Mouse (Mus musculus): ENCODE measurements around the gene Azgp1. TPM values are rescaled to one million over a fixed set of nuclear protein-coding genes. Genes with fewer than 3 reads are reported as not detected.
"Not testable (repeated sequence)": the region's sequence is repeated elsewhere in the genome, so short reads cannot be mapped to it uniquely, and the experiment has no call there.

Gene Azgp1
- polyA plus RNA-seq, 1 experiment from 2014 or later: not detected

- Histone ChIP-seq H3K9me3 (ENCODE audit: control insufficient read depth, low read length) (no peaks in the 10 kb centered on the region), H3K9ac (ENCODE audit: low read length) (no peak overlapping the region), H3K4me1 (ENCODE audit: control insufficient read depth in 2 of 2, insufficient read depth in 2 of 2, low read length in 2 of 2) (no peaks in the 10 kb centered on the region), H3K36me3 (ENCODE audit: control insufficient read depth, insufficient read depth, low read length) (no peaks in the 10 kb centered on the region), H3K27ac (replicated peaks in 1 of 2; ENCODE audit: control insufficient read depth in 1 of 2, insufficient read depth in 1 of 2, low read depth in 2 of 2, low read length in 2 of 2) (no peak overlapping the region), H3K4me3 (ENCODE audit: control insufficient read depth in 1 of 2, insufficient read depth in 1 of 2, low read depth in 1 of 2, low read length in 2 of 2) (no peak overlapping the region), H3K4me2 (ENCODE audit: low read length) (no peak overlapping the region), H3K27me3 (ENCODE audit: control insufficient read depth, insufficient read depth, low read length) (0 out of 2 replicates have a peak, but pooled peaks cover 7% of the 10 kb centered on the region)
- no peak for ATAC-seq (ENCODE audit: insufficient number of reproducible peaks, insufficient read depth, low FRiP score, low read depth)
- 46% methylated on average over 2 of the region's 2 CpGs for WGBS
Observed at GRCm38 (mm10) chr5:137979081-137979480, 2.2 kb upstream of the Azgp1 start.

GRCm38 (mm10) chr5:137986351-137986750 lies 5.0 kb downstream of the Azgp1 start:
- 85% methylated on average over 1 of the region's 1 CpGs for WGBS

GRCm38 (mm10) chr5:138009437-138009836 lies 28.1 kb downstream of the Azgp1 start:
- 85% methylated on average over 5 of the region's 5 CpGs for WGBS
- ATAC-seq (ENCODE audit: insufficient number of reproducible peaks, insufficient read depth, low FRiP score, low read depth): no peak
- Histone ChIP-seq H3K27ac (replicated peaks in 1 of 2; ENCODE audit: control insufficient read depth in 1 of 2, insufficient read depth in 1 of 2, low read depth in 2 of 2, low read length in 2 of 2) (no peak overlapping the region), H3K9ac (ENCODE audit: low read length) (no peak overlapping the region), H3K36me3 (ENCODE audit: control insufficient read depth, insufficient read depth, low read length) (no peaks in the 10 kb centered on the region), H3K9me3 (ENCODE audit: control insufficient read depth, low read length) (no peaks in the 10 kb centered on the region), H3K4me3 (ENCODE audit: control insufficient read depth in 1 of 2, insufficient read depth in 1 of 2, low read depth in 1 of 2, low read length in 2 of 2) (no peak overlapping the region), H3K4me1 (ENCODE audit: control insufficient read depth in 2 of 2, insufficient read depth in 2 of 2, low read length in 2 of 2) (no peaks in the 10 kb centered on the region), H3K27me3 (ENCODE audit: control insufficient read depth, insufficient read depth, low read length) (no peaks in the 10 kb centered on the region), H3K4me2 (ENCODE audit: low read length) (no peak overlapping the region)

More at GRCm38 (mm10) chr5:137986351-137986750, 5.0 kb downstream of the Azgp1 start:
- no peak for ATAC-seq (ENCODE audit: insufficient number of reproducible peaks, insufficient read depth, low FRiP score, low read depth)
- Histone ChIP-seq H3K27ac (replicated peaks in 1 of 2; ENCODE audit: control insufficient read depth in 1 of 2, insufficient read depth in 1 of 2, low read depth in 2 of 2, low read length in 2 of 2) (no peak overlapping the region), H3K4me3 (ENCODE audit: control insufficient read depth in 1 of 2, insufficient read depth in 1 of 2, low read depth in 1 of 2, low read length in 2 of 2) (no peak overlapping the region), H3K4me1 (ENCODE audit: control insufficient read depth in 2 of 2, insufficient read depth in 2 of 2, low read length in 2 of 2) (no peaks in the 10 kb centered on the region), H3K9me3 (ENCODE audit: control insufficient read depth, low read length) (no peaks in the 10 kb centered on the region), H3K36me3 (ENCODE audit: control insufficient read depth, insufficient read depth, low read length) (no peaks in the 10 kb centered on the region), H3K27me3 (ENCODE audit: control insufficient read depth, insufficient read depth, low read length) (no peaks in the 10 kb centered on the region), H3K4me2 (ENCODE audit: low read length) (no peak overlapping the region), H3K9ac (ENCODE audit: low read length) (no peak overlapping the region)

- Histone ChIP-seq H3K4me2 (ENCODE audit: low read length) (no peak overlapping the region), H3K27me3 (ENCODE audit: control insufficient read depth, insufficient read depth, low read length) (no peaks in the 10 kb centered on the region), H3K9me3 (ENCODE audit: control insufficient read depth, low read length) (no peaks in the 10 kb centered on the region), H3K36me3 (ENCODE audit: control insufficient read depth, insufficient read depth, low read length) (no peaks in the 10 kb centered on the region), H3K27ac (replicated peaks in 1 of 2; ENCODE audit: control insufficient read depth in 1 of 2, insufficient read depth in 1 of 2, low read depth in 2 of 2, low read length in 2 of 2) (no peak overlapping the region), H3K4me1 (ENCODE audit: control insufficient read depth in 2 of 2, insufficient read depth in 2 of 2, low read length in 2 of 2) (no peaks in the 10 kb centered on the region), H3K4me3 (ENCODE audit: control insufficient read depth in 1 of 2, insufficient read depth in 1 of 2, low read depth in 1 of 2, low read length in 2 of 2) (no peak overlapping the region), H3K9ac (ENCODE audit: low read length) (no peak overlapping the region)
- WGBS: 73% methylated on average over 5 of the region's 5 CpGs
- ATAC-seq (ENCODE audit: insufficient number of reproducible peaks, insufficient read depth, low FRiP score, low read depth): no peak
Observed at GRCm38 (mm10) chr5:138012382-138012781, 31.1 kb downstream of the Azgp1 start.

GRCm38 (mm10) chr5:138016530-138016929 lies 35.2 kb downstream of the Azgp1 start:
- 80% methylated on average over 2 of the region's 2 CpGs for whole genome bisulfite sequencing

GRCm38 (mm10) chr5:138016997-138017396 lies 35.7 kb downstream of the Azgp1 start:
- Histone ChIP-seq H3K9ac (ENCODE audit: low read length) (no peak overlapping the region), H3K4me3 (ENCODE audit: control insufficient read depth in 1 of 2, insufficient read depth in 1 of 2, low read depth in 1 of 2, low read length in 2 of 2) (no peak overlapping the region), H3K4me1 (ENCODE audit: control insufficient read depth in 2 of 2, insufficient read depth in 2 of 2, low read length in 2 of 2) (no peaks in the 10 kb centered on the region), H3K27me3 (ENCODE audit: control insufficient read depth, insufficient read depth, low read length) (no peaks in the 10 kb centered on the region), H3K36me3 (ENCODE audit: control insufficient read depth, insufficient read depth, low read length) (no peaks in the 10 kb centered on the region), H3K27ac (replicated peaks in 1 of 2; ENCODE audit: control insufficient read depth in 1 of 2, insufficient read depth in 1 of 2, low read depth in 2 of 2, low read length in 2 of 2) (no peak overlapping the region), H3K4me2 (ENCODE audit: low read length) (no peak overlapping the region), H3K9me3 (ENCODE audit: control insufficient read depth, low read length) (no peaks in the 10 kb centered on the region)
- no peak for ATAC-seq (ENCODE audit: insufficient number of reproducible peaks, insufficient read depth, low FRiP score, low read depth)

More at GRCm38 (mm10) chr5:138016530-138016929, 35.2 kb downstream of the Azgp1 start:
- H3K27ac ChIP-seq (replicated peaks in 1 of 2; ENCODE audit: control insufficient read depth in 1 of 2, insufficient read depth in 1 of 2, low read depth in 2 of 2, low read length in 2 of 2): no peak overlapping the region
- no peaks in the 10 kb centered on the region for H3K4me1 ChIP-seq (ENCODE audit: control insufficient read depth in 2 of 2, insufficient read depth in 2 of 2, low read length in 2 of 2)
- H3K9me3 ChIP-seq (ENCODE audit: control insufficient read depth, low read length): no peaks in the 10 kb centered on the region
- no peaks in the 10 kb centered on the region for H3K27me3 ChIP-seq (ENCODE audit: control insufficient read depth, insufficient read depth, low read length)
- no peak overlapping the region for H3K4me3 ChIP-seq (ENCODE audit: control insufficient read depth in 1 of 2, insufficient read depth in 1 of 2, low read depth in 1 of 2, low read length in 2 of 2)
- no peak overlapping the region for H3K9ac ChIP-seq (ENCODE audit: low read length)
- no peak overlapping the region for H3K4me2 ChIP-seq (ENCODE audit: low read length)
- no peaks in the 10 kb centered on the region for H3K36me3 ChIP-seq (ENCODE audit: control insufficient read depth, insufficient read depth, low read length)
- no peak for ATAC-seq (ENCODE audit: insufficient number of reproducible peaks, insufficient read depth, low FRiP score, low read depth)

- H3K27ac ChIP-seq (replicated peaks in 1 of 2; ENCODE audit: control insufficient read depth in 1 of 2, insufficient read depth in 1 of 2, low read depth in 2 of 2, low read length in 2 of 2); H3K36me3 ChIP-seq (ENCODE audit: control insufficient read depth, insufficient read depth, low read length); H3K4me3 ChIP-seq (ENCODE audit: control insufficient read depth in 1 of 2, insufficient read depth in 1 of 2, low read depth in 1 of 2, low read length in 2 of 2); H3K4me1 ChIP-seq (ENCODE audit: control insufficient read depth in 2 of 2, insufficient read depth in 2 of 2, low read length in 2 of 2); H3K4me2 ChIP-seq (ENCODE audit: low read length); H3K27me3 ChIP-seq (ENCODE audit: control insufficient read depth, insufficient read depth, low read length); H3K9me3 ChIP-seq (ENCODE audit: control insufficient read depth, low read length); ATAC-seq (ENCODE audit: insufficient number of reproducible peaks, insufficient read depth, low FRiP score, low read depth); H3K9ac ChIP-seq (ENCODE audit: low read length): not testable (repeated sequence)
- 79% methylated on average over 3 of the region's 4 CpGs for WGBS
Observed at GRCm38 (mm10) chr5:138019577-138019976, 38.3 kb downstream of the Azgp1 start.

- not testable (repeated sequence) for H3K4me2 ChIP-seq (ENCODE audit: low read length); ATAC-seq (ENCODE audit: insufficient number of reproducible peaks, insufficient read depth, low FRiP score, low read depth); H3K9me3 ChIP-seq (ENCODE audit: control insufficient read depth, low read length); H3K27me3 ChIP-seq (ENCODE audit: control insufficient read depth, insufficient read depth, low read length); H3K36me3 ChIP-seq (ENCODE audit: control insufficient read depth, insufficient read depth, low read length); H3K4me3 ChIP-seq (ENCODE audit: control insufficient read depth in 1 of 2, insufficient read depth in 1 of 2, low read depth in 1 of 2, low read length in 2 of 2); H3K27ac ChIP-seq (replicated peaks in 1 of 2; ENCODE audit: control insufficient read depth in 1 of 2, insufficient read depth in 1 of 2, low read depth in 2 of 2, low read length in 2 of 2); H3K4me1 ChIP-seq (ENCODE audit: control insufficient read depth in 2 of 2, insufficient read depth in 2 of 2, low read length in 2 of 2); H3K9ac ChIP-seq (ENCODE audit: low read length)
- 93% methylated on average over 3 of the region's 7 CpGs for WGBS
Observed at GRCm38 (mm10) chr5:138020961-138021479, 39.7 kb downstream of the Azgp1 start, which contains the start of the genes Smok3a and Smok3b. Gene Smok3a, plus strand, starts transcription at chr5:138021261. Gene Smok3b, plus strand, starts transcription at chr5:138021429.

Measured in heart, embryonic 14.5 days (tissue).